Mouse (Mus musculus): ENCODE results near the gene Golm1. TPM values are rescaled to one million over a fixed set of nuclear protein-coding genes. Genes with fewer than 3 reads are reported as not detected.
"Not testable (repeated sequence)": the region's sequence is repeated elsewhere in the genome, so short reads cannot be mapped to it uniquely, and the experiment has no call there.

The Golm1 gene
- 18.9 and 22.8 TPM in 2 replicates for polyA plus RNA-seq (2012; rRNA removed)

- no peak for DNase-seq (ENCODE audit: low read depth)
These were observed at the start of gene Golm1 for GRCm38 (mm10) chr13:59675151-59676011. Gene Golm1 (minus strand): TSS chr13:59675811.

- DNase-seq (ENCODE audit: low read depth), result not testable (repeated sequence)
These were observed 46.5 kb upstream of the Golm1 start for GRCm38 (mm10) chr13:59722089-59722488.

- no peak for DNase-seq (ENCODE audit: low read depth)
These were observed 43.9 kb upstream of the Golm1 start for GRCm38 (mm10) chr13:59719475-59719874.

GRCm38 (mm10) chr13:59718857-59719440 is 43.3 kb upstream of the Golm1 start:
- not testable (repeated sequence) for DNase-seq (ENCODE audit: low read depth)

GRCm38 (mm10) chr13:59713710-59714109 is 38.1 kb upstream of the Golm1 start:
- no peak for DNase-seq (ENCODE audit: low read depth)

- DNase-seq (ENCODE audit: low read depth), result not testable (repeated sequence)
These were observed 36.4 kb upstream of the Golm1 start, which contains the start of gene Spata31d1b for GRCm38 (mm10) chr13:59711984-59712383. Gene Spata31d1b (plus strand): TSS chr13:59712284.

GRCm38 (mm10) chr13:59710230-59710629 is 34.6 kb upstream of the Golm1 start, which contains the start of gene Spata31d1a:
Gene Spata31d1a (minus strand): TSS chr13:59710330.
- no peak for DNase-seq (ENCODE audit: low read depth)

GRCm38 (mm10) chr13:59704562-59704961 is 29.0 kb upstream of the Golm1 start:
- no peak for DNase-seq (ENCODE audit: low read depth)

- DNase-seq (ENCODE audit: low read depth), result no peak
These were observed 27.9 kb upstream of the Golm1 start for GRCm38 (mm10) chr13:59703514-59703913.

GRCm38 (mm10) chr13:59700137-59700536 is 24.5 kb upstream of the Golm1 start:
- not testable (repeated sequence) for DNase-seq (ENCODE audit: low read depth)

GRCm38 (mm10) chr13:59699131-59699530 is 23.5 kb upstream of the Golm1 start:
- no peak for DNase-seq (ENCODE audit: low read depth)

- no peak for DNase-seq (ENCODE audit: low read depth)
These were observed 20.2 kb upstream of the Golm1 start for GRCm38 (mm10) chr13:59695781-59696180.

GRCm38 (mm10) chr13:59694008-59694407 is 18.4 kb upstream of the Golm1 start, which contains the start of gene 4921517D22Rik:
Gene 4921517D22Rik (minus strand): TSS chr13:59694108.
- DNase-seq (ENCODE audit: low read depth), result no peak

- DNase-seq (ENCODE audit: low read depth), result no peak
These were observed 15.9 kb upstream of the Golm1 start for GRCm38 (mm10) chr13:59691478-59691877.

GRCm38 (mm10) chr13:59690576-59690975 is 15.0 kb upstream of the Golm1 start:
- no peak for DNase-seq (ENCODE audit: low read depth)

- DNase-seq (ENCODE audit: low read depth), result no peak
These were observed 14.2 kb upstream of the Golm1 start for GRCm38 (mm10) chr13:59689843-59690242.

GRCm38 (mm10) chr13:59689313-59689712 is 13.7 kb upstream of the Golm1 start:
- no peak for DNase-seq (ENCODE audit: low read depth)

- no peak for DNase-seq (ENCODE audit: low read depth)
These were observed 12.7 kb upstream of the Golm1 start for GRCm38 (mm10) chr13:59688338-59688770.

- no peak for DNase-seq (ENCODE audit: low read depth)
These were observed 9.6 kb upstream of the Golm1 start for GRCm38 (mm10) chr13:59685236-59685635.

GRCm38 (mm10) chr13:59682629-59683028 is 7.0 kb upstream of the Golm1 start:
- no peak for DNase-seq (ENCODE audit: low read depth)

GRCm38 (mm10) chr13:59679908-59680307 is 4.3 kb upstream of the Golm1 start:
- DNase-seq (ENCODE audit: low read depth), result no peak

GRCm38 (mm10) chr13:59679306-59679705 is 3.7 kb upstream of the Golm1 start:
- no peak for DNase-seq (ENCODE audit: low read depth)
